Mouse (Mus musculus) hindbrain, embryonic 16.5 days (tissue): ENCODE measurements around the gene Inha. TPM values are rescaled to one million over a fixed set of nuclear protein-coding genes. Genes with fewer than 3 reads are reported as not detected.

ENCODE experiments used
- ATAC-seq: fragments of 200-750 bp; cut with Nextera tagmentation; 2 replicates; pipeline ENCODE4 v1.8.0; 2017; ENCODE audit warnings: moderate TSS enrichment, moderate library complexity
- H3K27ac ChIP-seq: fragments of 300-500 bp; sonication (generic); 2 replicates; pipeline ENCODE4 v1.5.1; 2014; ENCODE audit warnings: low read depth, mild to moderate bottlenecking, control low read depth, low read length, moderate library complexity
- H3K27me3 ChIP-seq: fragments of 300-500 bp; sonication (generic); replicated peaks from 2 replicates; pipeline ENCODE4 v1.6.1; 2014; ENCODE audit warnings: low read length; ENCODE audit not compliant: control insufficient read depth, insufficient read depth
- H3K36me3 ChIP-seq: fragments of 300-500 bp; sonication (generic); 2 replicates; pipeline ENCODE4 v1.6.1; 2014; ENCODE audit warnings: mild to moderate bottlenecking, low read length, moderate library complexity, mixed read lengths; ENCODE audit not compliant: control insufficient read depth, insufficient read depth
- H3K4me1 ChIP-seq: fragments of 300-500 bp; sonication (generic); 2 replicates; pipeline ENCODE4 v1.6.1; 2014; ENCODE audit warnings: low read depth, low read length; ENCODE audit not compliant: control insufficient read depth, insufficient read depth
- H3K4me2 ChIP-seq: fragments of 300-500 bp; sonication (generic); 2 replicates; pipeline ENCODE4 v1.6.1; 2014; ENCODE audit warnings: mild to moderate bottlenecking, low read length, control low read depth, moderate library complexity
- H3K4me3 ChIP-seq: fragments of 300-500 bp; sonication (generic); 2 replicates; pipeline ENCODE4 v1.5.1; 2014; ENCODE audit warnings: mild to moderate bottlenecking, low read length, control low read depth, moderate library complexity
- H3K9ac ChIP-seq: fragments of 300-500 bp; sonication (generic); 2 replicates; pipeline ENCODE4 v1.6.1; 2014; ENCODE audit warnings: low read depth, mild to moderate bottlenecking, control low read depth, low read length, moderate library complexity
- H3K9me3 ChIP-seq: fragments of 300-500 bp; sonication (generic); 2 replicates; pipeline ENCODE4 v1.6.1; 2014; ENCODE audit warnings: mild to moderate bottlenecking, low read length, moderate library complexity; ENCODE audit not compliant: control insufficient read depth
- WGBS: fragments of 180-500 bp; shearing (Covaris S2); extraction: QIAGEN DNeasy Blood & Tissue Kit; methylation state at CpG from one replicate; pipeline ENCODE4 v1.1.7; 2014; 5-methylcytosine and 5-hydroxymethylcytosine counted together
- polyA plus RNA-seq: library from polyadenylated mRNA; unstranded; fragments of >200 nt; fragmentation: Nextera tagmentation; extraction: Ambion mirVana; gene quantifications from 2 replicates; pipeline ENCODE4 v1.2.1, GENCODE M21; 2015

Gene Inha
- polyA plus RNA-seq, 1 experiment from 2014 or later = 17.9 TPM

GRCm38 (mm10) chr1:75486561-75486960 is 20.3 kb upstream of the Inha start:
- Histone ChIP-seq H3K27me3 (peaks cover 24% of the 10 kb centered on the region), H3K9me3 (no peaks in the 10 kb centered on the region), H3K4me1 (peaks cover 12% of the 10 kb centered on the region), H3K4me3 (no peak overlapping the region; the same call in 1 of the 2 replicates), H3K27ac (no peak overlapping the region), H3K9ac (no peak overlapping the region), H3K36me3 (peaks cover 18% of the 10 kb centered on the region), H3K4me2 (peak overlapping the region; percentile 91)
- 0 out of 2 replicates have a peak, but pooled peaks have one; percentile 5 for ATAC-seq
- WGBS = 10% methylated on average over 24 of the region's 24 CpGs

- no peak overlapping the region for H3K27ac ChIP-seq
- H3K4me2 ChIP-seq = peak overlapping the region; percentile 91
- H3K27me3 ChIP-seq = peaks cover 24% of the 10 kb centered on the region
- peaks cover 12% of the 10 kb centered on the region for H3K4me1 ChIP-seq
- WGBS = 4% methylated on average over 13 of the region's 13 CpGs
- ATAC-seq = peak; percentile 7; the same call in 1 of the 2 replicates
- H3K36me3 ChIP-seq = peaks cover 18% of the 10 kb centered on the region
- peak overlapping the region; percentile 55 for H3K4me3 ChIP-seq
- no peaks in the 10 kb centered on the region for H3K9me3 ChIP-seq
- H3K9ac ChIP-seq = peak overlapping the region; percentile 58
Observed at GRCm38 (mm10) chr1:75487040-75487404, 19.9 kb upstream of the Inha start.

GRCm38 (mm10) chr1:75487405-75488161 is 19.3 kb upstream of the Inha start:
- Histone ChIP-seq H3K36me3 (peaks cover 17% of the 10 kb centered on the region), H3K9me3 (no peaks in the 10 kb centered on the region), H3K4me2 (peak overlapping the region; percentile 91), H3K4me1 (peaks cover 12% of the 10 kb centered on the region), H3K9ac (peak overlapping the region; percentile 58), H3K27ac (no peak overlapping the region), H3K27me3 (peaks cover 24% of the 10 kb centered on the region), H3K4me3 (peak overlapping the region; percentile 55)
- WGBS = under 1% methylated on average over 58 of the region's 62 CpGs
- peak; percentile 82 for ATAC-seq

DNA sequence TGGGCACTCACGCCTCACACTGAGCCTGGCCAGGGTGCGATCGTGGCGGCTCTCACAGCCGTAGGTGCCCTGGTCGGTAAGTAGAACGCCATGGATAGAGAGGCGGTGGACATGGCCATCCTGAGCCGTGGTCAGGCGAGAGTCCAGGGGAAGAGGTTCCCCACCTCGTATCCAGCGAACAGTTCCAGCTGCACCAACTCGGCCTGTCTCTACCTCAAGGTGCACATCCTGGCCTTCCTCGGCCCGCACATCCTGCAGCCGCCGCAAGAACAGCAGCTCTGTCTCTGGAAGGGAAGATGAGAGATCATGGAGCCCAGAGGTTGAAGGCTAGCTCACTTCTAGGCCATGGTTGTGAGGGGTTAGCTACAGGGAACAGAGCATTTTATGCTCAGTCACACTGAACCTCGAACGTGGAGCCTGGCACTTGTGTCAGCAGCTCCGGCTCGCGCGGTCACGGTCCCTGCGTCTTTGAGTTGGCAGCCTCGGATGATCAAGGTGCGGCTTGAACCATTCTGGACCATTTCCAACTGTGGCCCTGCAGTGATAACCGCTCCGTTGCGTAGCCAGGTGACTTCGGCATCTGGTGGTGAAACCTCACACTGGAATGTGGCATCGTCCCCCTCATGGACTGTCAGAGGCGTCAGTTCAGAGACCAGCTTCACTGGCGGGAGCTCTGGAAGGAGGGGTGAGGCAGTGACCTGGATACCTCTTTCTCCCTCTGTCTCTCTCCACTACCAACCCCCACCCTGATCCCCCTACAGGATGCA is 15.9 kb upstream of the Inha start:
- no peak overlapping the region for H3K9ac ChIP-seq
- no peak overlapping the region for H3K27ac ChIP-seq
- H3K4me1 ChIP-seq = peaks cover 12% of the 10 kb centered on the region
- no peak for ATAC-seq
- H3K27me3 ChIP-seq = peaks cover 13% of the 10 kb centered on the region
- H3K4me3 ChIP-seq = no peak overlapping the region
- 84% methylated on average over 34 of the region's 34 CpGs for WGBS
- H3K9me3 ChIP-seq = no peaks in the 10 kb centered on the region
- H3K4me2 ChIP-seq = no peak overlapping the region
- no peaks in the 10 kb centered on the region; the same call in 1 of the 2 replicates for H3K36me3 ChIP-seq

GRCm38 (mm10) chr1:75492579-75493170 is 14.2 kb upstream of the Inha start:
- no peak for ATAC-seq
- WGBS = 35% methylated on average over 24 of the region's 24 CpGs
- peaks cover 5% of the 10 kb centered on the region; the same call in 1 of the 2 replicates for H3K4me1 ChIP-seq
- no peaks in the 10 kb centered on the region for H3K9me3 ChIP-seq
- no peak overlapping the region for H3K4me2 ChIP-seq
- H3K36me3 ChIP-seq = no peaks in the 10 kb centered on the region; the same call in 1 of the 2 replicates
- no peak overlapping the region for H3K4me3 ChIP-seq
- H3K27me3 ChIP-seq = peaks cover 13% of the 10 kb centered on the region
- H3K9ac ChIP-seq = no peak overlapping the region
- H3K27ac ChIP-seq = no peak overlapping the region

- Histone ChIP-seq H3K36me3 (no peaks in the 10 kb centered on the region; the same call in none of the 2 replicates), H3K9me3 (no peaks in the 10 kb centered on the region), H3K27ac (no peak overlapping the region), H3K4me1 (no peaks in the 10 kb centered on the region), H3K27me3 (no peaks in the 10 kb centered on the region), H3K4me3 (no peak overlapping the region), H3K9ac (no peak overlapping the region), H3K4me2 (no peak overlapping the region)
- 0 out of 2 replicates have a peak, but pooled peaks have one; percentile 28 for ATAC-seq
- 45% methylated on average over 12 of the region's 12 CpGs for WGBS
Observed at GRCm38 (mm10) chr1:75494878-75495548, 11.9 kb upstream of the Inha start.

DNA sequence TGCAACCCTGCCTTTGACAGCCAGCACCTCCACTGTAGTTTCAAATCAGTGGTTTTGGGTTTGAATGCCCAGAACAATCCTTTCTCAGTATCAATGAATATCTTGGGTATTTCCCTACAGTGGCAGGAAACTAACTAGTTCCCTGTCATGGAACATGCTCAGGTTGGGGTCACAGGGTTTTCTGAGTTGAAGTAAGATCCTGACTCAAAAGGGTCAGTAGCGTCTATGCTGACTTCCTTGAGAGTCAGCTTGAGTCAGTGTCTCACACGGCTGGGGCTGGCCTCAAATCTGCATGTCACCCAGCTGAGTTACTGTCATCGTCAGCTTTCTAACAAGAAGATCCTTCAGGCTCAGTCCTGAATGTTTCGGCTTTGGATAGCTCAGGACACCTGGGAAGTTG is 8.0 kb upstream of the Inha start:
- Histone ChIP-seq H3K4me2 (no peak overlapping the region), H3K27me3 (no peaks in the 10 kb centered on the region), H3K36me3 (peaks cover 6% of the 10 kb centered on the region), H3K9me3 (no peaks in the 10 kb centered on the region), H3K9ac (no peak overlapping the region), H3K4me3 (no peak overlapping the region), H3K4me1 (no peaks in the 10 kb centered on the region), H3K27ac (no peak overlapping the region)
- ATAC-seq = no peak
- 93% methylated on average over 4 of the region's 4 CpGs for WGBS

DNA sequence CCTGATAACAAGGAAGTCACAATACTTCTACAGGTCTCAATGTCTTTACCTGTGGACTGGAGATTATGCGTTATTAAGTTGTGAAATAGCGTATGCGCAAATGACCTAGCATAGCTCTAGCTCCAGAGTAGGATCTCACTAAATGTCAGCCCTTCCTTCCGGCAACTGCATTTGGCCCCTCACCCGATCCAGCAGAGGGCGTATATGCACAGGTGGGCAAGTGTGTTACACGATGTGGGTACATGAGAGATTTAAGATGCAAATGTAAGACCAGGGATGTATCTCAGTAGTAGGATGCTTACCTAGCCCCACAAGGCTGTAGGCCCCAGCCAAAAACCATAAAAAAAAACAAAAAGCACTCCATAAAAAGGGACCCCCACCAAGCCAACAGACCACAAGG is 7.4 kb upstream of the Inha start:
- no peak overlapping the region for H3K27ac ChIP-seq
- H3K36me3 ChIP-seq = peaks cover 6% of the 10 kb centered on the region

More for the DNA sequence above, 7.4 kb upstream of the Inha start:
- H3K27me3 ChIP-seq = no peaks in the 10 kb centered on the region
- no peaks in the 10 kb centered on the region for H3K9me3 ChIP-seq
- 87% methylated on average over 7 of the region's 7 CpGs for WGBS
- H3K4me2 ChIP-seq = no peak overlapping the region
- no peak overlapping the region for H3K9ac ChIP-seq
- no peak for ATAC-seq
- no peak overlapping the region for H3K4me3 ChIP-seq
- H3K4me1 ChIP-seq = peaks cover 2% of the 10 kb centered on the region
